Mouse (Mus musculus) ZHBTc4 (cell line): ENCODE measurements around the gene Il6st.
A peak's percentile ranks its signal among the peaks of the same experiment; 100 is the strongest.

Experiments used
- DNase-seq: peaks from one replicate; pipeline ENCODE4 v3.0.0-alpha.2; 2011; ENCODE audit warnings: low read depth, low spot score

Gene Il6st

DNA sequence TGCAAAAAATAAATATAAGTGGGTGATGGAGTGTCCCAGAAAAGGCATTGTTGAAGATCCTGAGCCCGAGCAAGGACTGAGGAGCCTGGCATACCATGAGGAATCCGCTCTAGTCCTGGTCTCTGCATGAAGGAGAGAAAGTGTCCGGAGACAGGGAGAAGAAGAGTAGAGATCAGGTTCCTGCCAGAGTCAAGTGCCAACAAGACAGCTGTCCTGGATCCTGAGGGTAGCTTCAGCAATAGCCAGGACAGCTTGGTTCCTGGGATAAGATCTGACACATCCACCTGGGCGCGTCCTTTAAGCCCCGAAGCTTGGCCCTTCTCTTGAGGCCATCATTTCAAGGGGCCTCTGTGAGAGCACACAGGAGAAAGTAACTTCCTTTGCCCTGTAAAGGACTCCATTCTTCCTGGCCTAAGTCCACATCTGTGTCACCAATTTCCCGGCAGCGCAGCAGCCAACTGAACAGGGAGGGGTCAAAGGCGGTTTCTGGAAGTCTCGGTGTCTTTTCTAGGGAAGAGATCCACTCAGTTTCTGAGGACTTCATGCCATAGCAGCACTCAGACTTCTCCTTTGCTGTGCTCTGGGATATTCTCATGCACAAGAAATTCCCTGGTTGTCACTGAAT lies 59.6 kb downstream of the Il6st start:
- no peak for DNase-seq

DNA sequence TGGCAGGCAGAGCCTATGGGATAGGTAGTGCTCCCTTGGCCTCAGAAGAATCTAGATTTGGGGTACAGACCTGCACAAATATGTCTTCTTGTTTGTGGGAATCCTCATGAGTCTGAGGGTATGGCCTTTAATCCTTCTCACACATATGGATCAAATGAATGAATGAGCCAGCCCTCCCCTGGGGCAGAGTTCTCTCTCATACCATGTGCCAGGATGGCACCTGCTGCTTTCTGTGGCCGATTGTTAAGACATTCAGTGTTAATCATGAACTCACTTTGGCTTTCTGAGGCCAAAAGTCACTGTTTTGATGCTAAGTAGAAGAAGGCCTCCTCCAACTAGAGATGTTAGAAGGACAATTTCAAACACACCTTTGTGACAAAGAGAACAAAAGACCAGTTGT lies 63.3 kb downstream of the Il6st start:
- no peak for DNase-seq

- DNase-seq, result peak; percentile 78
Measured at GRCm38 (mm10) chr13:112529893-112530292, 66.0 kb downstream of the Il6st start.

DNA sequence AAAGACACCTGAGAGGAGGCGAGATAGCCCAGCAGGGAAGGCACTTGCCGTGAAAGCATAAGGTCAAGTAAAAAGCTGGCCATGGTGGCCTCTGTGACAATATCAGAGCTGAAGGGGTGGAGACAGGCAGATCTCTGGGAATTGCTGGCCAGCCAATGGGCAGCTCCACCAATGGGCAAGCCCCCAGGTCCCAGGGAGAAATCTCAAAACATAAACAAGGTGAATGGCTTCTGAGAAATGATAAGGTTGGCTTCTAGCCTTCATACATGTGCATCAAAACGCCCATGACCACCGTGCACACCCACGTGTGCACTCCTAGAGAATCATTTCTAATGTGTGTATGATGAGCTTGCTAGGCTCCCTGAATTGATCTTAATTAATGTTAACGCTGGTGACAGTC lies 68.4 kb downstream of the Il6st start:
- DNase-seq, result no peak

DNA sequence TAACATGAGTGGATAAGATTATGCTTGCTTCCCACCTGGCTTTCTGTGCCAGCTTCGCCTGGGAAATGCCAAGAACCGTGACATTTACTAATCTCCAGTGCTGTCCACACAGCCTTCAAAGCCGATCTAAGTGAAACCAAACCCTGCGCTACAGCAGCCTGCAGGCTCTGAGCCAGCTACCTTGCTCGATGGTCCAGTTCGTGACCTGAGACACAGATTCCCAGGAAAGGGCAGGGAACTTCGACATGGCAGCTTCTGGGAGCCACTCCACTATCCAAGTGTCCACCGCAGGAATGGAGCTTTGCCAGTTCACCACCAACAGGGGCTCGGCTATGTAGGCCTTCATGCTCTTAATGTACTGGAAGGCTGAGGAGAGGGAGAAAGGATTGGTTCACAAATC lies 69.7 kb downstream of the Il6st start:
- DNase-seq, result no peak

- DNase-seq, result no peak
Measured at GRCm38 (mm10) chr13:112536611-112537010, 72.7 kb downstream of the Il6st start.

DNA sequence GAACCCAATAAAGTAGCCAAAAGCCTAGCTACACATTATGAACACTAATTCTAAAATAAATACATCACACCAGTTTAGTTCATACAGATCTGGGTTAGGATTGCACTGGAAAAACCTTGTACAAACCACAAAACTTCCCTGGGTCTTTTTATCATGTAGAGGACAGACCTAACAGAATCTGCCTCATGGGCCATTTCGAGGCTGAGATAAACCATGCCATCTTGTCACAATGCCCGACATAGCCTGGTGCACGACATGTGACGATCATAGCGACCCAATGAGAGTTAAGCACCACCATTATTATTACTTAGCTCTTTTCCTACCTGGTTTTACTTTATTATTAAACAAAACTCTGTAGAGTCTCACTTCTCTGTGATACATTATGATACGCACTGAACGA lies 73.2 kb downstream of the Il6st start:
- DNase-seq, result no peak

GRCm38 (mm10) chr13:112540616-112541015 lies 76.7 kb downstream of the Il6st start:
- no peak for DNase-seq

GRCm38 (mm10) chr13:112541223-112541975 lies 77.5 kb downstream of the Il6st start:
- DNase-seq, result no peak

GRCm38 (mm10) chr13:112551641-112552548 lies 88.0 kb downstream of the Il6st start:
- no peak for DNase-seq

DNA sequence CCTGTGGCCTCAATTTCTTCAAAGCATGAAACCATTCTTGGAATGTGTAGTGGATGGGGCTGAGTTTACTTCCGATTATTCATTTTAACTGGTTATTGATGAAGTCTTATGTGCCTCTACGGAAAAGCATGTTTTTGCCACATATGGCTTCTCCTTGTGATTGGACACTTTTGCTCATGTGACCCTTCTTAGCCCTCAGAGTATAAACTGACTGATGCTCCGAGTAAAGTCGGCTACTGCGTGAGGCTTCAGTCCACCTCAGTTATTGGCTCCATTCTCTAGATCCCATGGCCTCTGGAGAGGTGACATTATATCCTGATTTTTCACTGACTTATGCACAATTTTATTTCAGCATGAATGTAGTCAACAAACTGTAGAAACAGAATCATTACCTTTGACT lies 89.4 kb downstream of the Il6st start:
- no peak for DNase-seq

GRCm38 (mm10) chr13:112556501-112556900 lies 92.6 kb downstream of the Il6st start:
- DNase-seq, result no peak
